Mouse (Mus musculus) thymus, postnatal 4 days (tissue): Measurements from ENCODE around the gene Traf3.

Experiments
- DNase-seq: peaks from one replicate; pipeline ENCODE4 v3.0.0; 2021

The Traf3 gene

GRCm38 (mm10) chr12:111165831-111166591, at the start of gene Traf3:
Gene Traf3, plus strand, starts transcription at chr12:111166370.
- DNase-seq, result peak; percentile 84

GRCm38 (mm10) chr12:111119506-111120085, 46.6 kb upstream of the Traf3 start:
- no peak for DNase-seq

GRCm38 (mm10) chr12:111120976-111121645, 45.1 kb upstream of the Traf3 start:
- no peak for DNase-seq

GRCm38 (mm10) chr12:111122332-111122852, 43.8 kb upstream of the Traf3 start:
- DNase-seq, result peak; percentile 53

- no peak for DNase-seq
These were observed 41.4 kb upstream of the Traf3 start for GRCm38 (mm10) chr12:111124601-111125260.

GRCm38 (mm10) chr12:111125666-111126065, 40.5 kb upstream of the Traf3 start:
- no peak for DNase-seq

GRCm38 (mm10) chr12:111134169-111134568, 32.0 kb upstream of the Traf3 start:
- no peak for DNase-seq

- no peak for DNase-seq
These were observed 31.1 kb upstream of the Traf3 start for GRCm38 (mm10) chr12:111134791-111135733.

GRCm38 (mm10) chr12:111135953-111136352, 30.2 kb upstream of the Traf3 start:
- DNase-seq, result no peak

- no peak for DNase-seq
These were observed 29.1 kb upstream of the Traf3 start for GRCm38 (mm10) chr12:111137079-111137478.

- DNase-seq, result peak; percentile 64
These were observed 23.1 kb upstream of the Traf3 start for GRCm38 (mm10) chr12:111143005-111143508.

GRCm38 (mm10) chr12:111143509-111144063, 22.6 kb upstream of the Traf3 start:
- DNase-seq, result no peak

GRCm38 (mm10) chr12:111144598-111144997, 21.6 kb upstream of the Traf3 start:
- DNase-seq, result no peak

- no peak for DNase-seq
These were observed 20.9 kb upstream of the Traf3 start for GRCm38 (mm10) chr12:111145269-111145668.

- DNase-seq, result no peak
These were observed 16.5 kb upstream of the Traf3 start for GRCm38 (mm10) chr12:111149495-111150235.

GRCm38 (mm10) chr12:111150236-111150596, 16.0 kb upstream of the Traf3 start:
- DNase-seq, result peak; percentile 91

- no peak for DNase-seq
These were observed 14.6 kb upstream of the Traf3 start for GRCm38 (mm10) chr12:111151422-111152156.

- no peak for DNase-seq
These were observed 13.6 kb upstream of the Traf3 start for GRCm38 (mm10) chr12:111152579-111152978.

GRCm38 (mm10) chr12:111152981-111153710, 13.0 kb upstream of the Traf3 start:
- DNase-seq, result no peak
